Mouse (Mus musculus): ENCODE results near the gene Eef2.
"Not testable (repeated sequence)": the region's sequence is repeated elsewhere in the genome, so short reads cannot be mapped to it uniquely, and the experiment has no call there.

Eef2 gene

DNA sequence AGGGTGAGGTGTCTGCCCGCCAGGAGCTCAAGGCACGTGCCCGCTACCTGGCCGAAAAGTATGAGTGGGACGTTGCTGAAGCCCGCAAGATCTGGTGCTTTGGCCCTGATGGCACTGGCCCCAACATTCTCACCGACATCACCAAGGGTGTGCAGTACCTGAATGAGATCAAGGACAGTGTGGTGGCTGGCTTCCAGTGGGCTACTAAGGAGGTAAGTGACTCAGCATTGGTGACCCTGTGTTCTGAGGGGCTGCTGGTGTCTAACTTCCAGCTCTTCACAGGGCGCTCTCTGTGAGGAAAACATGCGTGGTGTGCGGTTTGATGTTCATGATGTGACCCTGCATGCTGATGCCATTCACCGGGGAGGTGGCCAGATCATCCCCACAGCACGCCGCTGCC, 4.5 kb downstream of the Eef2 start:
- no peak for DNase-seq (ENCODE audit: low spot score)

GRCm38 (mm10) chr10:81181860-81182259, 5.4 kb downstream of the Eef2 start:
- not testable (repeated sequence) for DNase-seq (ENCODE audit: low spot score)

DNA sequence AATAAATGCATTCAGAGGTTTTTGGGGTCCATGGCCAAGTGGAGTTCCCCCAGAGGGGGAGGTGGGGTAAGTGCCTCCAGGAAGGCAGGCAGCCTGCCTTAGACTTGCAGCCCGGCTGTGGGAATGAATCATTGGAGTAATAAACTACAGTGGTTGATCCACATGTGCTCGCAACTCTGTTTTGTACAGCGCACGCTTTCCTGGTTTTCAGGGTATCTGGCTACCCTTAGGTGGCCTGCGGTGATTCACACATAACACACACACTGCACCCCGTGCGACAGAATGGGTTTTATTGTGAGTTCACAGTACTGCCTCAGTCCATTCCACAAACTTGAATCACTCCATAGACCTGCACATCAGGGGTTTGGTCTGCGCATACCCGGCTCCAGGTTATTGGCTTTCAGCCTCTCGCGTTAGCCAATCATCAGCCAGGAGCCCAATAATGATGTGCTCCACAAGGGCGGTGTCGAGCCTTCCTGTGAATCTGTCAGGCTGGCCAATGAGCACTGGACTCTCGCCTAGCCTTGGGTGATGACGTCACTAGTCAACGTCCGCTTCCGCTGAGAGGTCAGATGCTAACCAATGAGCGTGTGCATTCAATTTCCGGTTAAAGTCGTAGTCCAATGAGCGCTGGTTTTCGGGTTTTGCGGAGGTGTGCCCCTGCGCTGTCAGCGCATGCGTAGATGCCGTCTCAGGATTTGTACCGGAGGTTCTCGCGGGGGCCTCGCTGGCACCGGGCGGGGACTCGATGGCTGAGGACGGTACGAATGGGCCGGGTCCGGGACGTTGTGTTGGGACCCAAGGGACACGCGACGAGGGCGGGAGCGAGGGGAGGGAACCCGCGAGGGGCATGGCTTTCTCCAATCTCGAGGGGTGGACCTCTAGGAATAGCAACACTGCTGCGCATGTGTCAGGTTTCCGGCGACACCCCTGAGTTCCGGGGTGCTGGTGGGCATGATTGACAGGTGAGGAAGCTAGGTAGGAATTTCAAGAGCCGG, 6.2 kb downstream of the Eef2 start, which contains the start of gene Dapk3:
Dapk3 (plus strand) TSS at position 670 of the 998 bp plus-strand sequence.
- peak; percentile 88 for DNase-seq (ENCODE audit: low spot score)

DNA sequence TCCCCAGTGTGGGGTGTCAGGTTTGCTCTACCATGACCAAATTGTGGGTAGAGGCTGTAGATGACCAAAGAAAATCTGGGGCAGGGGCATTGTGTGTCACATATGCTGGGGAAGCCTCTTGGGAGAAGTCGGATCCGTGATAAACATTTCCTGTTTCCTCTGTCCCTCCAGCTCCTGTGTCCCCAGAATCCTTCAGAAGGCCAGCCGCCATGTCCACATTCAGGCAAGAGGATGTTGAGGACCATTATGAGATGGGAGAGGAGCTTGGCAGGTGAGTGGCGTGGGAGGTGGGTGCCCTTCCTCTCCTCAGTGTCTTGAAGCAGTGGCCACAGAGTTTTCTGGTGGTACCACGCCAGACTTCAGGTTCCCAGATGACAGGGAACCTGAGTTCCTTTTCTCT, 7.4 kb downstream of the Eef2 start, which contains the start of gene 4930442H23Rik:
4930442H23Rik (minus strand) TSS at position 45 of the 400 bp plus-strand sequence.
- no peak for DNase-seq (ENCODE audit: low spot score)

GRCm38 (mm10) chr10:81184765-81185164, 8.3 kb downstream of the Eef2 start:
- DNase-seq (ENCODE audit: low spot score), result no peak

GRCm38 (mm10) chr10:81187161-81187560, 10.7 kb downstream of the Eef2 start:
- DNase-seq (ENCODE audit: low spot score), result no peak

- no peak for DNase-seq (ENCODE audit: low spot score)
Observed at GRCm38 (mm10) chr10:81189821-81190220, 13.4 kb downstream of the Eef2 start.

DNA sequence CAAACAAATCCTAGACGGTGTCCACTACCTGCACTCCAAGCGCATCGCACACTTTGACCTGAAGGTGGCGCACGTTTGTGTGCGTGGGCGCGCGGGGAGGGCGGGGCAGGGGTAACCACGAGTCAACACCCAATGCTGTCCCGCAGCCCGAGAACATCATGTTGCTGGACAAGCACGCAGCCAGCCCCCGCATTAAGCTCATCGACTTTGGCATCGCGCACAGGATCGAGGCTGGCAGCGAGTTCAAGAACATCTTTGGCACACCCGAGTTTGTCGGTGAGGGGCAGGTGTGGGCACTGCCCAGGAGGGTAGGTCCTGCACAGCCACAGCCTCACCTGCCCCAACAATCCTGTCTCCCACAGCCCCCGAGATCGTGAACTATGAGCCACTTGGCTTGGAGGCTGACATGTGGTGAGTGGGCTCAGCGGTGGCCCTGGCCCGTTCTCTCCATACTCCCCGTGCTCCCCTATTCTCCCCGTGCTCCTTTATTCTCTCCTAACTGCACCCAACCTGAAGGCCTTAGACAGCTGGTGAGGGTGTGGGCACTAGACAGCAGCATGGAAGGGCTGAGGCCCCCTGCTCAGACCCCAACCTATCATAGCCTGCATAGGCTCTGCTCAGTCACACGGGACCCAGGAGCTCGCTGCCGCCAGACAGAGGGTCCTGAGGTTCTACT, 13.9 kb downstream of the Eef2 start:
- no peak for DNase-seq (ENCODE audit: low spot score)

GRCm38 (mm10) chr10:81190912-81191321, 14.5 kb downstream of the Eef2 start:
- DNase-seq (ENCODE audit: low spot score), result no peak

- no peak for DNase-seq (ENCODE audit: low spot score)
Observed at GRCm38 (mm10) chr10:81191342-81191982, 15.0 kb downstream of the Eef2 start.

DNA sequence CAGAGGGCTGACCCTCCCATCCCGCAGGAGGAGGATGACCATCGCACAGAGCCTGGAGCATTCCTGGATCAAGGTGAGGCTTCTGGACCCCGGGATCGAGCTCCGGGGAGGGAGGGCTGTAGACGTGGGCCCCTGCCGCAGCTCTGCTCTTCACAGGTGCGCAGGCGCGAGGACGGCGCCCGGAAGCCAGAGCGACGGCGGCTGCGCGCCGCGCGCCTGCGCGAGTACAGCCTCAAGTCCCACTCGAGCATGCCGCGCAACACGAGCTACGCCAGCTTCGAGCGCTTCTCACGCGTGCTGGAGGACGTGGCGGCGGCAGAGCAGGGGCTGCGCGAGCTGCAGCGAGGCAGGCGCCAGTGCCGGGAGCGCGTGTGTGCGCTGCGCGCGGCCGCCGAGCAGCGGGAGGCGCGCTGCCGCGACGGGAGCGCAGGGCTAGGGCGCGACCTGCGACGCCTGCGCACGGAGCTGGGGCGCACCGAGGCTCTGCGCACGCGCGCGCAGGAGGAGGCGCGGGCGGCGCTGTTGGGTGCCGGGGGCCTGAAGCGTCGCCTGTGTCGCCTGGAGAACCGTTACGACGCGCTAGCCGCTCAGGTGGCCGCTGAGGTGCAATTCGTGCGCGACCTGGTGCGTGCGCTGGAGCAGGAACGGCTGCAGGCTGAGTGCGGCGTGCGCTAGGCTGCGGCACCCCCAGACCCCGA, 16.0 kb downstream of the Eef2 start:
- DNase-seq (ENCODE audit: low spot score), result peak; percentile 75

GRCm38 (mm10) chr10:81192968-81193501, 16.6 kb downstream of the Eef2 start:
- no peak for DNase-seq (ENCODE audit: low spot score)

DNA sequence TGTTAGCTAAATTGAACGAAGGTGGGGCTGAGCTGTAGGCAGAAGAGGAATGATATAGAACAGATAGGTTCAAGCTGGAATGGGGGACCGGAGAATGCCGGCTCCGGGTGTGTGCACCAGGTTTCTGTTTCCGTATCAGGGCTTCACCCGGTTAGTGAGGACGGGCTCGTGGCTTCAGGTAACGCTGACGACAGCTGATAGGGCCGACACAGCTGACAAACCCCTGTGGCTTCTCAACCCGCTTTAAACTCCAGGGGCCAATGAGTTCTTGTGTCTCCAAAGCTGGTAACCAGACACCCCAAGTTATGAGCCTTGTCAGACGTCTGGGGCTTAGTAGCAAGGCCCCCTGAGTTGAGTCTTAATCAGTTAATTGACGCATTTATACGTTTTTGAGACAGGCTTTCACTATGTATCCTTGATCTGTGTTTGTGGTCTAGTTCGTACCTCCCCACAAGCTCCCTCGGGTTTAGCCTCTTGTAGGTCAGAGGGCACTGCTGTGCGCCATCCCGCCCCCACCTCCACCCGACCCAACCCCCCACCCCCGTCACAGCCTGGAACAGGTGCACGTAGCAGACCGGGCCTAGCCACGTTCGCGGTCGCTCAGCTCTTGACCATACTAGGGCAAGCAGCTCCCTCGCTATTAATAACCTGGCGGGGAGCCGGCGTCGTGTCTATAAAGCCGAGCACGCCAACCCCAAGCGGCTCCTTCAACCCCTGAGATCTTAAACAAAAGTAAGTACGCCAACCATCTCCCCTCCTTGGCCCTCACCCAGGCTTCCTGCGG, 17.8 kb downstream of the Eef2 start:
- no peak for DNase-seq (ENCODE audit: low spot score)

DNA sequence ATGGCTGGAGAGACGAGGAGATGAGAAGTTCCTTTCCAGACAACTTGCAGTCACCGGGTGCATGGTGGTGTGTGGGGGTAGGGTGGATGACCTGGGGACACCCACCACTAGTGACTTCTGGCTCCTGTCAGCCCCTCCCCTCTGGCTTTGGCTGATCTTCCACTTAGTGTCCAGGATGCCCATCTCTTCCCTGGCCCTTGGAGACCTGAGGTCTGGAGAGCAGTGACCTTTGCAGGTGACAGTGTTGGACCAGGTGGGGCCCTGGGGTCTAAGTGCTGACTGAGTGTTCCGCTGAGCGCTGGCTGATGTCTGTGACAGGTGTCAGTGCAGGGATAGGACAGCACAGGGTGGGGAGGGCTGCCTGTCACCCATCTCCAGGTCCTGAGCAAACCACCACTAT, 18.9 kb downstream of the Eef2 start:
- DNase-seq (ENCODE audit: low spot score), result no peak

DNA sequence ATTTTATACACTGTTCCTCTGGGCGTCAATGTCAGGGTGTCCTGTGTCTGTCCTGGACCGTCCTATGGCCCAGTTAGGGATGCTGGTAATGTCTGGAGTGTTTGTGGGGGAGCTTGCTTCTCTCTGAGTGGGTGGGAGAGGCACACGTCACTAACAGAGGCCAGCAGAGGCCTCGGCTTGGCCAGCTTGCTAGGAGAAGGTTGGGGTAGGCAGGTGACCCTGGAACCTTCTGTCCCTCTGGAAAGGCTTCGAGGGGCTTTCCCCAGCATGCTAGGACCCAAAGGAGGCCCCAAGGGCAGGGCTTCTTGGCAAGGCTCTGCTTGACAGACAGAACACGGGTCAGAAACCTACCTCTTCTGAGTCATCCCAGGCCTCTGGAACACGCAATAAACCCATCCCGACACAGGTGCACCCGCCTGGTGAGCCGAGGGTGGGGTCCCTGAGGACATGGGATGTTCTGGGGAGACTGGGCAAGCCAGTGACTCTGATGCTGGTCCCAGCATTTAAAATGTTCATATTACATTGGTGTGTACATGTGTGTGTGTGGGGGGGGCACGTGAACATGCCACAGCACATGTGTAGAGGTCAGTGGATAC, 20.1 kb downstream of the Eef2 start:
- no peak for DNase-seq (ENCODE audit: low spot score)

GRCm38 (mm10) chr10:81197305-81197704, 20.9 kb downstream of the Eef2 start:
- no peak for DNase-seq (ENCODE audit: low spot score)

- DNase-seq (ENCODE audit: low spot score), result no peak
Observed at GRCm38 (mm10) chr10:81198230-81198629, 21.8 kb downstream of the Eef2 start.

- no peak for DNase-seq (ENCODE audit: low spot score)
Observed at GRCm38 (mm10) chr10:81198990-81199389, 22.6 kb downstream of the Eef2 start.

GRCm38 (mm10) chr10:81200141-81200540, 23.7 kb downstream of the Eef2 start:
- no peak for DNase-seq (ENCODE audit: low spot score)

DNA sequence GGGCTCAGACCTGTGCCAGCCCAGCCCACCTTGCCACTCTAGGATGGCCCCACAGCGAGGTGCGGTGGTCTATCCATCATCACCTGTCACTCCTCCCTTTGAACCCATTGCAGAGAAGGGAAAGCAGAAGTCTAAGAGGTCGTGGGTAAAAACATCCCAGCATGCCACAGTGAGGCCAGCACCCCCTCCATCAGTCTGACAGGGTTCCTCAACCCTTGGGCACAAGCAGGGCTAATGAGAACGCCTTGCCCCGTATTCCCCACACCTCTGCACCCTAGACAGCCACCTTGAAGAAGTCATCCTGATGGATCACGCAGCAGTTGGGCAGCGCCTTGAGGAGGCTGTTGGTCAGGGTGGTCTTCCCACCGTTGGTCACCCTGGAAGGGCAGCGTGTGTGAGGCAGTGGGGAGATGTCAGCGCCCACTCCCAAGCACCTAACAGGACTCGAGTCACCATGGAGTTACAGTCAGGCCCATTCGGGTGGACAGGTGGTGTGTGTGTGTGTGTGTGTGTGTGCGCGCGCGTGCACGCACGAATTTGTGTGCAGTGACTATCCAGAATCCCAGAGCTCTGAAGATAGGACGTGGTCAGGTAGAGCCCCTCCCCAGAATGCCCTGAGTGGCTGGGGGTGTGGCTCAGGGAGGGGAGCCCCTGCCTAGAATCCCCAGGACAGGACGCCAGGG, 24.3 kb downstream of the Eef2 start:
- DNase-seq (ENCODE audit: low spot score), result no peak

Data from urinary bladder, postnatal 25 days (tissue).